Mouse (Mus musculus): ENCODE measurements around the gene H13. TPM values are rescaled to one million over a fixed set of nuclear protein-coding genes. Genes with fewer than 3 reads are reported as not detected.

H13 gene
- polyA plus RNA-seq, 1 experiment from 2014 or later, result 98.8 TPM

DNA sequence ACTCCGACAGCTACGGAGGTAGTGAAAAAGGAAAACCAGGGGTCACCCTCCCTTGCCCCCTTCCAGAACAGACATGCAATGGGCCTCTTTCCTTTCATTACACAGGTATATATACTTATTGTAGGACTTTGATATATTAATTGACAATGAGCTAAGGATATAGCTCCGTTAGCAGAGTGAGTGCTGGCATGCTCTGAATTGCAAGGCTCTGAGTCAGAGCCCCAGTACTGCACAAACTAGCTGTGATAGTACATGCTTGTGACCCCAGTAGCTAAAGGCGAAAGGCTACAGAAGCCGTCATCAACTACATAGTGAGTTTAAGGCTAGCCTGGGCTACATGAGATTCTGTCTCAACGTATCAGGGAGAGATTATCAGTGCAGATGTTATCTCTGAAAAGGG, 39.4 kb upstream of the H13 start:
- Histone ChIP-seq H3K4me2 (ENCODE audit: low read depth, low read length) (no peak overlapping the region), H3K27ac (ENCODE audit: low read length) (no peak overlapping the region), H3K36me3 (ENCODE audit: control insufficient read depth, insufficient read depth, low read length) (no peaks in the 10 kb centered on the region), H3K27me3 (ENCODE audit: control insufficient read depth, insufficient read depth, low read depth, low read length) (peaks cover 35% of the 10 kb centered on the region), H3K4me3 (ENCODE audit: low read length) (no peak overlapping the region), H3K9ac (ENCODE audit: low read length) (no peak overlapping the region), H3K4me1 (replicated peaks; ENCODE audit: control insufficient read depth, insufficient read depth, low read length) (peaks cover 15% of the 10 kb centered on the region), H3K9me3 (ENCODE audit: control insufficient read depth, low read length) (no peaks in the 10 kb centered on the region)
- no peak for ATAC-seq (ENCODE audit: low read depth)
- WGBS, result 70% methylated on average over 6 of the region's 6 CpGs

DNA sequence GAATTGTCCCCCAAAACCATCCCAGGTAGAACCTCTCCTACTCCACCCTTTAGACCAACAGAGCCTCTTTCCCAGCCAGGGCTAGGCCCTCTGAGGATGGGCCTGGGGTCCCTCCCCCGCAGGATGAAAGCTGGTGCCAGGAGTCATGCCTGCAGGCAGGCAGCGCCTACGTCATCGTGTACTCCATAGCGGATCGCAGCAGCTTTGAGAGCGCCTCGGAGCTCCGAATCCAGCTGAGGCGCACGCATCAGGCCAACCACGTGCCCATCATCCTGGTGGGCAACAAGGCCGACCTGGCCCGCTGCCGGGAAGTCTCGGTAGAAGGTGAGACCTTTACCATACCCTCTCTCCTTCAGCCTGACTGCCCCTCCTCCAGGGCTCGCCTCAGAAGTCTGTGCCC, 35.9 kb upstream of the H13 start:
- Histone ChIP-seq H3K9ac (ENCODE audit: low read length) (0 out of 2 replicates have a peak overlapping the region, but pooled peaks have one; percentile 6), H3K4me2 (ENCODE audit: low read depth, low read length) (peak overlapping the region; percentile 15; the same call in 1 of the 2 replicates), H3K9me3 (ENCODE audit: control insufficient read depth, low read length) (no peaks in the 10 kb centered on the region), H3K4me1 (replicated peaks; ENCODE audit: control insufficient read depth, insufficient read depth, low read length) (peaks cover 20% of the 10 kb centered on the region), H3K27ac (ENCODE audit: low read length) (no peak overlapping the region), H3K4me3 (ENCODE audit: low read length) (no peak overlapping the region), H3K36me3 (ENCODE audit: control insufficient read depth, insufficient read depth, low read length) (no peaks in the 10 kb centered on the region), H3K27me3 (ENCODE audit: control insufficient read depth, insufficient read depth, low read depth, low read length) (peaks cover 6% of the 10 kb centered on the region; the same call in 1 of the 2 replicates)
- ATAC-seq (ENCODE audit: low read depth), result no peak; the same call in 1 of the 2 replicates
- 23% methylated on average over 17 of the region's 17 CpGs for WGBS

DNA sequence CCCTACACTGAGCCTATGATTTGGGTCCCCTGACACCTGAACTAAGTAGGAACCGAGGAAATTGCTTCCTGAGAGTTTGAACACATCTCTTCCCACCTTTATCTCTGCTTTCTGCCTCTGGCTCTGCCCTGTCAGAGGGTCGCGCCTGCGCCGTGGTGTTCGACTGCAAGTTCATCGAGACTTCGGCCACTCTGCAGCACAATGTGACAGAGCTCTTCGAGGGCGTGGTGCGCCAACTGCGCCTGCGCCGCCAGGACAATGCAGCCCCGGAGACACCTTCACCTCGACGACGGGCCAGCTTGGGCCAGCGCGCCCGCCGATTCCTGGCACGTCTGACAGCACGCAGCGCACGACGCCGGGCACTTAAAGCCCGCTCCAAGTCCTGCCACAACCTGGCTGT, 35.0 kb upstream of the H13 start:
- peaks cover 3% of the 10 kb centered on the region; the same call in 1 of the 2 replicates for H3K27me3 ChIP-seq (ENCODE audit: control insufficient read depth, insufficient read depth, low read depth, low read length)
- 69% methylated on average over 29 of the region's 29 CpGs for whole genome bisulfite sequencing
- H3K4me3 ChIP-seq (ENCODE audit: low read length), result no peak overlapping the region
- no peak overlapping the region for H3K9ac ChIP-seq (ENCODE audit: low read length)
- peaks cover 20% of the 10 kb centered on the region for H3K4me1 ChIP-seq (replicated peaks; ENCODE audit: control insufficient read depth, insufficient read depth, low read length)
- H3K4me2 ChIP-seq (ENCODE audit: low read depth, low read length), result no peak overlapping the region
- no peak overlapping the region for H3K27ac ChIP-seq (ENCODE audit: low read length)
- ATAC-seq (ENCODE audit: low read depth), result no peak
- no peaks in the 10 kb centered on the region for H3K36me3 ChIP-seq (ENCODE audit: control insufficient read depth, insufficient read depth, low read length)
- no peaks in the 10 kb centered on the region for H3K9me3 ChIP-seq (ENCODE audit: control insufficient read depth, low read length)

DNA sequence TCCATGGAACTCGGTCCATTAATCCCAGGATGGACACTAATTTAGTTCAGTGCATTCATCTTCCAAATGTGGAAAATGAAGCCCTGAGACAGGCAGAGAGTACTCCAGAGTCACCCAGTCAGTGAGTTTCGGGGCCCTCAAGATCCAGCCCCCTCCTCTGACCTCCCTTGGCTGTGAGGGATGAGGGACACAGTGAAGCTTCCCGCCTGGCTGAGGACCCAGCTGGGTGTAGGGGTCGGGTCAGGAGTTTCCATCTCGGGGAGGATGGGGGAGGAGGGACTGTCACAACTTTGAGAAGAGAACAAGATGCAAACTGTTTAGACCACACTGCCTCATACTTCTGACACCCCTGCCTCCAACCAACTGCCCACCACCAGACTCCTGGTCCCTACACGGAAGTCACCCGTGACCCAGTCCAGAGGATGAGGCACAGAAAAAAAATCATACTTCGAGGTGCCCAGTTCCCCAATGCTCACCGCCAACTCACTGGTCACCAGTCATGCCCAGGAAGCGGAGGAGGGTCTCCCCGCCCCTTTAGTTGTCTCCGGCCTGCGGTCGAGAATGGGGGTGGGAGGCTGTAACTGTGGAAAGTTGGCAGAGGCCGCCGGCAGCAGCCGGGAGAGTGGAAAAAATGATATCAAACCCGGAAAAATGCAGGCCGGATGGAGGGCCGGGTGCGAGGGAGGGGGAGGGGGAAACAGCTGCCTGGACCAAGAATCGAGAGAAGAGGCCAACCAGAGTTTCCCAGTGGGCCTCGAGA, 32.8 kb upstream of the H13 start:
- H3K4me1 ChIP-seq (replicated peaks; ENCODE audit: control insufficient read depth, insufficient read depth, low read length), result peaks cover 24% of the 10 kb centered on the region
- H3K4me2 ChIP-seq (ENCODE audit: low read depth, low read length), result peak overlapping the region; percentile 39
- no peaks in the 10 kb centered on the region for H3K36me3 ChIP-seq (ENCODE audit: control insufficient read depth, insufficient read depth, low read length)
- H3K4me3 ChIP-seq (ENCODE audit: low read length), result 0 out of 2 replicates have a peak overlapping the region, but pooled peaks have one; percentile 7
- H3K9ac ChIP-seq (ENCODE audit: low read length), result peak overlapping the region; percentile 39
- H3K9me3 ChIP-seq (ENCODE audit: control insufficient read depth, low read length), result no peaks in the 10 kb centered on the region
- H3K27me3 ChIP-seq (ENCODE audit: control insufficient read depth, insufficient read depth, low read depth, low read length), result peaks cover 3% of the 10 kb centered on the region; the same call in 1 of the 2 replicates
- peak overlapping the region; percentile 94 for H3K27ac ChIP-seq (ENCODE audit: low read length)
- 43% methylated on average over 23 of the region's 23 CpGs for WGBS
- ATAC-seq (ENCODE audit: low read depth), result peak; percentile 92

DNA sequence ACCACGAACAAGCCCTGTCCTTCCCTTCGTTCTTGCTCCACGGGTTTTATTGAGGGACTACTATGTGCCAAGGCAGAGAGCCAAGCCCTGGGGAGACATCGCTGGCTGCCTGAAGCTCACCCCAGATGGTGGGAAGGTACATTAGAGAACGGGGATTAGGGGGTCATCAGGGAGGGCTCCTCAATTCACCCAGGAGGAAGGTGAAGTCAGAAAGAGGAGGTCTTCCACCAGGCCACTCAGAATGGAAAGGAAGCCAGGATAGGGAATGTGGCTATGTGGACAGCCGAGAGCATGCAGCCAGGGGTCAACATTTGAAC, 32.3 kb upstream of the H13 start:
- peak overlapping the region; percentile 36; the same call in 1 of the 2 replicates for H3K9ac ChIP-seq (ENCODE audit: low read length)
- no peaks in the 10 kb centered on the region for H3K36me3 ChIP-seq (ENCODE audit: control insufficient read depth, insufficient read depth, low read length)
- 39% methylated on average over 6 of the region's 6 CpGs for WGBS
- no peaks in the 10 kb centered on the region for H3K9me3 ChIP-seq (ENCODE audit: control insufficient read depth, low read length)
- peaks cover 24% of the 10 kb centered on the region for H3K4me1 ChIP-seq (replicated peaks; ENCODE audit: control insufficient read depth, insufficient read depth, low read length)
- H3K27ac ChIP-seq (ENCODE audit: low read length), result peak overlapping the region; percentile 94
- no peak for ATAC-seq (ENCODE audit: low read depth)
- 0 out of 2 replicates have a peak overlapping the region, but pooled peaks have one; percentile 39 for H3K4me2 ChIP-seq (ENCODE audit: low read depth, low read length)
- H3K4me3 ChIP-seq (ENCODE audit: low read length), result no peak overlapping the region
- peaks cover 3% of the 10 kb centered on the region; the same call in 1 of the 2 replicates for H3K27me3 ChIP-seq (ENCODE audit: control insufficient read depth, insufficient read depth, low read depth, low read length)

DNA sequence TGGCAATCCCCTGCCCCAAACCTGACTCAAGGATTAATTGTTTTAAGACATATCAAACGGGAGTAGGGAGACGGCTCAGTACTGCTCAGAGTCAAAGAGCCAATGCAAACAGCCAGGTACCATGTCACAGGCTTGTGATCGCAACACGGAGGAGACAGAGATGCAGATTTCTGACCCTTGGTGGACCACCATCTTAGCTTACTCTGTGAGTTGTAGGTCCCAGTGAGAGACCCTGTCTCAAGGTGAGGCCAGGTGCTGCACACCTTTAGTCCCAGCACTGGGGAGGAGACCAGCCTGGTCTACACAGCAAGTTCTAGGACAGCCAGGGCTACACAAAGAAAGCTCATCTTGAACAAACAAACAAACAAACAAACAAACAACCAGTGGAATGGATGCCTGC, 31.9 kb upstream of the H13 start:
- Histone ChIP-seq H3K4me1 (replicated peaks; ENCODE audit: control insufficient read depth, insufficient read depth, low read length) (peaks cover 24% of the 10 kb centered on the region), H3K9ac (ENCODE audit: low read length) (no peak overlapping the region), H3K4me2 (ENCODE audit: low read depth, low read length) (no peak overlapping the region), H3K27ac (ENCODE audit: low read length) (peak overlapping the region; percentile 94), H3K27me3 (ENCODE audit: control insufficient read depth, insufficient read depth, low read depth, low read length) (peaks cover 3% of the 10 kb centered on the region; the same call in 1 of the 2 replicates), H3K4me3 (ENCODE audit: low read length) (no peak overlapping the region), H3K9me3 (ENCODE audit: control insufficient read depth, low read length) (no peaks in the 10 kb centered on the region), H3K36me3 (ENCODE audit: control insufficient read depth, insufficient read depth, low read length) (no peaks in the 10 kb centered on the region)
- 79% methylated on average over 4 of the region's 4 CpGs for whole genome bisulfite sequencing
- no peak for ATAC-seq (ENCODE audit: low read depth)

DNA sequence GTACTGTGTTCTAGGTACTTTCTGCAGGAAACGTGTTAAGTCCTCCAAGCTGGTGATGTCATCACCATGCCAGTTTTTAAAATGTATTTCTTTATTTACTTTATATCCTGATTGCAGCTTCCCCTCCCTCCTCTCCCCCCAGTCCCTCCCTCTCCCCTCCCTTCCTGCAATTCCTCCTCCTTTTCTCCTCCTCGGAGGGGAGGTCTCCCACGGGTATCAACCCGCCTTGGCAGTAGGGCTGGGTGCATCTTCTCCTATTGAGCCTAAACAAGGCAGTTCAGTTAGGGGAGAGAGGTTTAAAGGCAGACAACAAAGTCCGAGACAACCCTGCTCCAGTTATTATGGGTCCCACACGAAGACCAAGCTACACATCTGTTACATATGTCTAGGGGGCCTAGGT, 30.4 kb upstream of the H13 start:
- WGBS, result 42% methylated on average over 6 of the region's 6 CpGs
- Histone ChIP-seq H3K4me1 (replicated peaks; ENCODE audit: control insufficient read depth, insufficient read depth, low read length) (peaks cover 15% of the 10 kb centered on the region), H3K36me3 (ENCODE audit: control insufficient read depth, insufficient read depth, low read length) (no peaks in the 10 kb centered on the region), H3K9me3 (ENCODE audit: control insufficient read depth, low read length) (no peaks in the 10 kb centered on the region), H3K9ac (ENCODE audit: low read length) (no peak overlapping the region), H3K4me2 (ENCODE audit: low read depth, low read length) (no peak overlapping the region), H3K27me3 (ENCODE audit: control insufficient read depth, insufficient read depth, low read depth, low read length) (peaks cover 3% of the 10 kb centered on the region; the same call in 1 of the 2 replicates), H3K4me3 (ENCODE audit: low read length) (no peak overlapping the region), H3K27ac (ENCODE audit: low read length) (peak overlapping the region; percentile 41)
- no peak for ATAC-seq (ENCODE audit: low read depth)

DNA sequence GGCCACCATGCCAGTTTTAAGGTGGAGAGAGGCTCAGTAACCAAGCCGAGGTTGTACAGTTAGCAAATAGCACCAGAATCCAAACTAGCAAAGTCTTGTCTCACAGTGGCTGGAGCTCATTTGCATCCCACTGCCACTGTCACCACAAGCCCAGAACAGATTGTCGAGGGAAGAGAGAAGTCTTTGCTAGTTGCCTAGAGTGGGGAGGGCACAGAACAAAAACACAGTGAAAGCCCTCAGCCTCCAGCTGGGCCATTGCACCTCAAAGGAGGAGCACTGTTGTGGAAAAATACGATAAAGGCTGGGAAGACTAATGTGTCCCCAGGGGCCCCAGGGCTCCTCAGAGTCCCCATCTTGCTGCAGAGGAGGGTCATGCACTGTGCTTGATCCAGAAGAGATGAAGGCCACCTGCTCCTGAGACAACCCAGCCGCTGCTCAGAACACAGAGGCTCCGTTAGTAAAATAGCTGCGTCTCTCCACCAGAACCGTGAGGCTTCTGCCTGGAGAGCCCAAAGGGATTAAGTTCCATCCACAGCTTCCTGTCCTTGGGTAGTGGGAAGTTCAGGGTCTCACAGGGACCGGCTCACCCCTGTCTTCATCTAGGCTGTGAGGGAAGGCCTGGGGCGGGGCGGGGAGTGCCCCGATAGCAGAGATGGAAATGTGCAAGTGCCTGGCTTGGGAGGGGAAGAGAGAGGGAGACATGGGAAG, 29.7 kb upstream of the H13 start:
- Histone ChIP-seq H3K4me1 (replicated peaks; ENCODE audit: control insufficient read depth, insufficient read depth, low read length) (peaks cover 15% of the 10 kb centered on the region), H3K27ac (ENCODE audit: low read length) (peak overlapping the region; percentile 41), H3K9me3 (ENCODE audit: control insufficient read depth, low read length) (no peaks in the 10 kb centered on the region), H3K27me3 (ENCODE audit: control insufficient read depth, insufficient read depth, low read depth, low read length) (peaks cover under 1% of the 10 kb centered on the region; the same call in 1 of the 2 replicates), H3K4me3 (ENCODE audit: low read length) (no peak overlapping the region), H3K9ac (ENCODE audit: low read length) (peak overlapping the region; percentile 13; the same call in 1 of the 2 replicates), H3K4me2 (ENCODE audit: low read depth, low read length) (no peak overlapping the region), H3K36me3 (ENCODE audit: control insufficient read depth, insufficient read depth, low read length) (no peaks in the 10 kb centered on the region)
- peak; percentile 4; the same call in 1 of the 2 replicates for ATAC-seq (ENCODE audit: low read depth)
- 22% methylated on average over 11 of the region's 11 CpGs for WGBS

DNA sequence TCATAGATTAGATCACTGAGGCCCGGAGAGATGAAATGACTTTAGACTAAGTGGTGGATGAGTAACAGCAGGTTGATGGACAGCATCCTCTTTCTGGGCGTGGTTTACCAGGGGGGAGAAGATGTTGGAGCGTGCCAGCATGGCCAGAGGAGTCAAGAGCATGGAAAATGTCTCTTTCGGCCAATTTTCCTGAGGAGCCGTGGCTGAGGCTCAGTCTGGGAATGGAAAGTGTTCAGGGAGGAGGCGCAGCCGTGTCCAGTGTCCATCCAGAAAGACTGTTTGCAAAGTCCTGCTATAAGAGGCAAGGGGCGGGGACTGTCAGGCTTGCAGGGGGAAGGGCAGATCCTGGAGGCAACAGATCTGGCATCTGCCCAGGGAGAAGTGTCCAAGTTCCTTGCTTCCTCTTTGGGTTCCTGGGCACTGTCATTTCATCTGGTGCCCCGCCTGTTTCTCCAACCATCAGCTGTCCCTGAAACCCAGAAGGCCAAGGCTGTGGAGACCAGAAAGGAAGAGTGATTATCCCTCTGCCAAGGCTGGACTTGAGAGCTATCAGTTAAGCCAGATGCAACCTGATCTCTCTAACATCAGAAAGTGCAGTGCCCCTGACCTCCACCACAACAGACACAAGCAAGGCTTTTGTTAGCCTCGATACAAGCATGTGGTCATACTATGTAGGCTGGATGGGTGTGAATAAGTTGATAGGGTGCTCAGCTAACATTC, 16.2 kb upstream of the H13 start:
- H3K27me3 ChIP-seq (ENCODE audit: control insufficient read depth, insufficient read depth, low read depth, low read length), result no peaks in the 10 kb centered on the region
- peaks cover 8% of the 10 kb centered on the region for H3K4me1 ChIP-seq (replicated peaks; ENCODE audit: control insufficient read depth, insufficient read depth, low read length)
- no peak overlapping the region for H3K4me2 ChIP-seq (ENCODE audit: low read depth, low read length)
- no peaks in the 10 kb centered on the region for H3K9me3 ChIP-seq (ENCODE audit: control insufficient read depth, low read length)
- WGBS, result 35% methylated on average over 10 of the region's 10 CpGs
- H3K36me3 ChIP-seq (ENCODE audit: control insufficient read depth, insufficient read depth, low read length), result no peaks in the 10 kb centered on the region
- no peak overlapping the region; the same call in 1 of the 2 replicates for H3K9ac ChIP-seq (ENCODE audit: low read length)
- H3K4me3 ChIP-seq (ENCODE audit: low read length), result no peak overlapping the region
- 0 out of 2 replicates have a peak overlapping the region, but pooled peaks have one; percentile 6 for H3K27ac ChIP-seq (ENCODE audit: low read length)
- ATAC-seq (ENCODE audit: low read depth), result peak; percentile 90

Data from lung, embryonic 16.5 days (tissue).